Mouse (Mus musculus) T-cell, adult 66 days (primary cell): ENCODE measurements around the gene Dnah17. TPM values are rescaled to one million over a fixed set of nuclear protein-coding genes. Genes with fewer than 3 reads are reported as not detected.

Experiments
- total RNA-seq, 2 experiments: library from RNA; stranded (reverse); gene quantifications; 3 replicates in 1 of 2; 4 replicates in 1 of 2; pipeline ENCODE4 v1.2.4; 2023

The Dnah17 gene
- 1 to 10 TPM; 2.2 to 3.5 TPM for total RNA-seq

DNA sequence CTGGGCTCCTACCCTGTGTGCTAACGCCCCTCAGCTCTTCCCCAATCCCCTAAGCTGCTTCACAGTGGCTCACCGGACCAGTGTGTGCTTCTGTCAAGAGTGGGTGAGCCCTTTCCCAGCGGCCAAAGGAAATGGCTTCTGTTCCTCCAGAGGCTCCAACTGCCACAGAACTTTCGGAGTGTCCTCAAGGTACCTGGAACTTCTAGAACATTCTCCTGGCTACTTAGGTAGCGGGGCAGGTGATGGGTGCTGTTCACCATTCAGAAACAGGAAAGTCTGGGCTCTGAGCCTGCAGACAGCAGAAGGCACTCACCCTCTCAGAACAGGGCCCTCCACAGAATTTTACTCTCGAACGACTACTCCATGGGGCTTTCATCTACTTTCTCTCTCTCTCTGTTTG lies at the start of gene Dnah17:
TSS of gene Dnah17 (minus strand) at position 101 of the 400 bp plus-strand sequence.

DNA sequence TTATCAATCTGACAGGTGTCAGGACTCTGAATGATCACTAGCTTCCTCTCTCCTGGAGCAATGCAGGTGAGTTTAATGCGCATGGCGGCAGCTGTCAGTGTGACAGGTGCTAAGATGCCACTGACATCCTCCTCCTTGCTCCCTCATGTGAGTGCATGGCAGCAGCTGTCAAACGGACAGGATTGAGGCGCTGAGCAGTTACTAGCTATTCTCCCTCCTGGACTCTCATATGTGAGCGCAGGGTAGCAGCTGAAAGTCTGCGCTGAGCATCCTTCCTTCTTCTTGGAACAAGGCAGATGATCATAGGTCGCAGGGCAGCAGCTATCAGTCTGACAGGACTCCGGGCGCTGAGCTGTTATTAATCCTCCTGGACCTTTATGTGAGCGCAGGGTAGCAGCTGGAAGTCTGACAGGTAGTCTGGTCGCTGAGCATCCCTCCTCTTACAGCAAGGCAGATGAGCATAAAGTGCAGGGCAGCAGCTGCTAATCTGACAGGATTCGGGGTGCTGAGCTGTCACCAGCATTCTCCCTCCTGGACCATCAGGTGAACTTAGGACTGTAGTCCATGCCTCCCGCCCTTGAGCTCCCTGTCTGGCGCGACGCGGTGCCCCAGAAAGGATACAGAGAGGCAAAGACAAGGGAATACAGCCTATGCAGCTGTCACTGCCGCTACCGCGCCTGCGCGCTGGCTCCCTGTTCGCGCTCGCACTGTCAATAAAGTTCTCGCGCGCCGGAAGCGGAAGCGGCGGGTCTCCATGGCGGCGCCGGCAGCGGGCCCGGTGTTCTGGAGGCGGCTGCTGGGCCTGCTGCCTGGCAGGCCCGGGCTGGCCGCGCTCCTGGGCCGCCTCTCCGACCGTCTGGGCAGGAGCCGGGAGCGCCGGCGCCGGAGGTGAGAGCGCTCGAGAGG lies 144.1 kb downstream of the Dnah17 start, which contains the start of gene Pgs1:
TSS of gene Pgs1 (plus strand) at position 167 of the 906 bp plus-strand sequence.

Other genes with a start within 250 kb of the Dnah17 start
- 10 to 100 TPM; 65.4 to 69.4 TPM for gene Socs3, start 160.6 kb downstream of the Dnah17 start, total RNA-seq
- 10 to 100 TPM; 56.0 to 58.6 TPM for gene Pgs1, start 144.3 kb downstream of the Dnah17 start, total RNA-seq
- 100 to 1,000 TPM; 183 to 198 TPM for gene Cyth1, start 118.0 kb upstream of the Dnah17 start, total RNA-seq
- gene Usp36, start 159.6 kb upstream of the Dnah17 start, total RNA-seq, result 10 to 100 TPM; 67.6 to 68.1 TPM
- 1 to 10 TPM; 4.7 to 6.6 TPM for gene Cep295nl, start 211.9 kb upstream of the Dnah17 start, total RNA-seq
- 10 to 100 TPM; 52.5 to 60.8 TPM for gene Timp2, start 225.1 kb upstream of the Dnah17 start, total RNA-seq